Mouse (Mus musculus) MEL (cell line): ENCODE measurements around the gene Tmem88. TPM values are rescaled to one million over a fixed set of nuclear protein-coding genes. Genes with fewer than 3 reads are reported as not detected.

Experiments
- DNase-seq: peaks from one replicate; pipeline ENCODE4 v3.0.0; 2011; ENCODE audit warnings: low read depth, low spot score
- H3K27ac ChIP-seq: 2 replicates; pipeline ENCODE4 v1.5.1; 2012; ENCODE audit warnings: low read depth, mild to moderate bottlenecking, control low read depth, low read length, moderate library complexity; ENCODE audit not compliant: control insufficient read depth
- H3K27me3 ChIP-seq, 2 experiments: fragments of 150-350 bp in 1 of 2; sonication (generic) in 1 of 2; 2 replicates each; pipeline ENCODE4 v1.6.1; 2012; ENCODE audit warnings: low read length in 2 of 2, mild to moderate bottlenecking in 2 of 2, improper control_type of control experiment in 1 of 2, moderate library complexity in 1 of 2; ENCODE audit not compliant: insufficient read depth in 2 of 2, control insufficient read depth in 1 of 2
- H3K36me3 ChIP-seq, 2 experiments: 2 replicates each; pipeline ENCODE4 v1.6.1; 2012 to 2014; ENCODE audit warnings: low read length in 2 of 2, improper control_type of control experiment in 1 of 2, inconsistent platforms in 1 of 2, mild to moderate bottlenecking in 1 of 2; ENCODE audit not compliant: insufficient read depth in 2 of 2, control insufficient read depth in 1 of 2
- H3K4me1 ChIP-seq, 2 experiments: fragments of 150-350 bp in 1 of 2; sonication (generic) in 1 of 2; 2 replicates each; pipeline ENCODE4 v1.6.1; 2012; ENCODE audit warnings: low read length in 2 of 2, improper control_type of control experiment in 1 of 2, mild to moderate bottlenecking in 1 of 2; ENCODE audit not compliant: insufficient read depth in 2 of 2, control insufficient read depth in 1 of 2
- H3K4me3 ChIP-seq, 2 experiments: fragments of 150-350 bp in 1 of 2; sonication (generic) in 1 of 2; 2 replicates each; pipeline ENCODE4 v1.5.1; 2012; ENCODE audit warnings: low read depth in 2 of 2, low read length in 2 of 2, mild to moderate bottlenecking in 2 of 2, moderate library complexity in 2 of 2, control low read depth in 1 of 2, improper control_type of control experiment in 1 of 2; ENCODE audit not compliant: control insufficient read depth in 1 of 2, insufficient read depth in 1 of 2
- H3K79me2 ChIP-seq: 2 replicates; pipeline ENCODE4 v1.6.1; 2012; ENCODE audit warnings: mild to moderate bottlenecking, low read length, moderate library complexity; ENCODE audit not compliant: control insufficient read depth, poor library complexity, insufficient read depth
- H3K9ac ChIP-seq: 2 replicates; pipeline ENCODE4 v1.6.1; 2012; ENCODE audit warnings: low read depth, mild to moderate bottlenecking, control low read depth, low read length, moderate library complexity; ENCODE audit not compliant: control insufficient read depth, poor library complexity, severe bottlenecking
- H3K9me3 ChIP-seq: fragments of 150-350 bp; sonication (generic); replicated peaks from 2 replicates; pipeline ENCODE4 v1.6.1; 2012; ENCODE audit warnings: mild to moderate bottlenecking, low read length, improper control_type of control experiment, moderate library complexity; ENCODE audit not compliant: insufficient read depth
- BHLHE40 ChIP-seq: IDR thresholded peaks from 2 replicates; pipeline ENCODE4 v1.6.1; 2012; ENCODE audit warnings: low read depth, mild to moderate bottlenecking, inconsistent platforms, low read length, improper control_type of control experiment, borderline replicate concordance
- CHD2 ChIP-seq: IDR thresholded peaks from 2 replicates; pipeline ENCODE4 v1.6.1; 2011; ENCODE audit warnings: low read length, improper control_type of control experiment
- CTCF ChIP-seq, 3 experiments: IDR thresholded peaks in 2 of 3; conservative IDR thresholded peaks in 1 of 3; 2 replicates each; pipeline ENCODE4 v1.5.1; 2011 to 2012; ENCODE audit warnings: low read length in 3 of 3, low read depth in 2 of 3, mild to moderate bottlenecking in 2 of 3, improper control_type of control experiment in 1 of 3, inconsistent platforms in 1 of 3, mixed read lengths in 1 of 3, moderate library complexity in 1 of 3; ENCODE audit not compliant: control insufficient read depth in 1 of 3, insufficient read depth in 1 of 3, poor library complexity in 1 of 3, severe bottlenecking in 1 of 3
- E2F4 ChIP-seq: IDR thresholded peaks from 2 replicates; pipeline ENCODE4 v1.6.1; 2011; ENCODE audit warnings: low read depth, low read length, improper control_type of control experiment, borderline replicate concordance
- EP300 ChIP-seq, 2 experiments: IDR thresholded peaks; 2 replicates each; pipeline ENCODE4 v1.6.1; 2011; ENCODE audit warnings: improper control_type of control experiment in 2 of 2, low read length in 2 of 2, low read depth in 1 of 2, mild to moderate bottlenecking in 1 of 2
- ETS1 ChIP-seq: IDR thresholded peaks from 2 replicates; pipeline ENCODE4 v1.6.1; 2012; ENCODE audit warnings: low read depth, mild to moderate bottlenecking, inconsistent platforms, low read length, improper control_type of control experiment, moderate library complexity
- GABPA ChIP-seq: IDR thresholded peaks from 2 replicates; pipeline ENCODE4 v1.6.1; 2012; ENCODE audit warnings: low read depth, mild to moderate bottlenecking, inconsistent platforms, low read length, improper control_type of control experiment, moderate library complexity
- GATA1 ChIP-seq: IDR thresholded peaks from 2 replicates; pipeline ENCODE4 v1.6.1; 2011; ENCODE audit warnings: low read depth, low read length, improper control_type of control experiment
- HCFC1 ChIP-seq: IDR thresholded peaks from 2 replicates; pipeline ENCODE4 v1.6.1; 2012; ENCODE audit warnings: low read depth, mild to moderate bottlenecking, inconsistent platforms, low read length, improper control_type of control experiment, moderate library complexity
- JUND ChIP-seq: IDR thresholded peaks from 2 replicates; pipeline ENCODE4 v1.6.1; 2011; ENCODE audit warnings: low read depth, mild to moderate bottlenecking, improper control_type of control experiment, low read length
- KAT2A ChIP-seq: conservative IDR thresholded peaks from 2 replicates; pipeline ENCODE4 v1.6.1; 2012; ENCODE audit warnings: low read depth, low read length, improper control_type of control experiment, inconsistent platforms
- MAFK ChIP-seq: IDR thresholded peaks from 2 replicates; pipeline ENCODE4 v1.6.1; 2011; ENCODE audit warnings: low read depth, mild to moderate bottlenecking, low read length, improper control_type of control experiment, borderline replicate concordance
- MAX ChIP-seq: IDR thresholded peaks from 2 replicates; pipeline ENCODE4 v1.6.1; 2011; ENCODE audit warnings: low read length, improper control_type of control experiment
- MAZ ChIP-seq: IDR thresholded peaks from 2 replicates; pipeline ENCODE4 v1.6.1; 2012; ENCODE audit warnings: low read depth, mild to moderate bottlenecking, inconsistent platforms, low read length, improper control_type of control experiment
- MXI1 ChIP-seq: IDR thresholded peaks from 2 replicates; pipeline ENCODE4 v1.6.1; 2011; ENCODE audit warnings: mild to moderate bottlenecking, low read depth, low read length, improper control_type of control experiment
- MYB ChIP-seq: IDR thresholded peaks from 2 replicates; pipeline ENCODE4 v1.6.1; 2011; ENCODE audit warnings: mild to moderate bottlenecking, low read depth, low read length, improper control_type of control experiment
- NELFE ChIP-seq: IDR thresholded peaks from 2 replicates; pipeline ENCODE4 v1.6.1; 2011; ENCODE audit warnings: low read depth, low read length, improper control_type of control experiment
- NRF1 ChIP-seq: IDR thresholded peaks from 2 replicates; pipeline ENCODE4 v1.6.1; 2014; ENCODE audit warnings: low read depth, mild to moderate bottlenecking, inconsistent platforms, low read length, improper control_type of control experiment, moderate library complexity; ENCODE audit not compliant: poor library complexity, insufficient read depth, severe bottlenecking
- POLR2A ChIP-seq, 2 experiments: IDR thresholded peaks; 2 replicates each; pipeline ENCODE4 v1.6.1; 2011 to 2012; ENCODE audit warnings: low read length in 2 of 2, mild to moderate bottlenecking in 2 of 2, control low read depth in 1 of 2, improper control_type of control experiment in 1 of 2, low read depth in 1 of 2, moderate library complexity in 1 of 2; ENCODE audit not compliant: control insufficient read depth in 1 of 2, insufficient read depth in 1 of 2, poor library complexity in 1 of 2
- POLR2AphosphoS2 ChIP-seq: IDR thresholded peaks from 2 replicates; pipeline ENCODE4 v1.6.1; 2011; ENCODE audit warnings: low read length, improper control_type of control experiment
- POLR2AphosphoS5 ChIP-seq: IDR thresholded peaks from 2 replicates; pipeline ENCODE4 v1.6.1; 2012; ENCODE audit warnings: low read depth, borderline replicate concordance, mild to moderate bottlenecking, inconsistent platforms, low read length, moderate library complexity, mixed read lengths
- RAD21 ChIP-seq: IDR thresholded peaks from 2 replicates; pipeline ENCODE4 v1.6.1; 2011; ENCODE audit warnings: mild to moderate bottlenecking, low read depth, low read length, improper control_type of control experiment
- RCOR1 ChIP-seq: IDR thresholded peaks from 2 replicates; pipeline ENCODE4 v1.6.1; 2012; ENCODE audit warnings: low read depth, mild to moderate bottlenecking, inconsistent platforms, low read length, improper control_type of control experiment
- SIN3A ChIP-seq: IDR thresholded peaks from 2 replicates; pipeline ENCODE4 v1.6.1; 2012; ENCODE audit warnings: low read length, improper control_type of control experiment, inconsistent platforms
- SMC3 ChIP-seq: IDR thresholded peaks from 2 replicates; pipeline ENCODE4 v1.6.1; 2011; ENCODE audit warnings: low read depth, low read length, improper control_type of control experiment
- TAL1 ChIP-seq: IDR thresholded peaks from 2 replicates; pipeline ENCODE4 v1.6.1; 2012; ENCODE audit warnings: mild to moderate bottlenecking, inconsistent platforms, low read length, moderate library complexity, mixed read lengths
- TBP ChIP-seq: IDR thresholded peaks from 2 replicates; pipeline ENCODE4 v1.8.0; 2011; ENCODE audit warnings: low read depth, low read length, improper control_type of control experiment
- TCF12 ChIP-seq: IDR thresholded peaks from 2 replicates; pipeline ENCODE4 v1.6.1; 2014; ENCODE audit warnings: low read depth, mild to moderate bottlenecking, inconsistent platforms, low read length, improper control_type of control experiment, moderate library complexity
- UBTF ChIP-seq: IDR thresholded peaks from 2 replicates; pipeline ENCODE4 v1.6.1; 2012; ENCODE audit warnings: low read depth, mild to moderate bottlenecking, inconsistent platforms, low read length, improper control_type of control experiment, moderate library complexity, borderline replicate concordance; ENCODE audit not compliant: insufficient read depth
- USF1 ChIP-seq: IDR thresholded peaks from 2 replicates; pipeline ENCODE4 v1.6.1; 2014; ENCODE audit warnings: low read depth, mild to moderate bottlenecking, inconsistent platforms, low read length, improper control_type of control experiment, moderate library complexity
- USF2 ChIP-seq, 2 experiments: IDR thresholded peaks; 2 replicates each; pipeline ENCODE4 v1.6.1; 2011 to 2012; ENCODE audit warnings: improper control_type of control experiment in 2 of 2, low read length in 2 of 2, borderline replicate concordance in 1 of 2, inconsistent platforms in 1 of 2, low read depth in 1 of 2, mild to moderate bottlenecking in 1 of 2; ENCODE audit not compliant: insufficient read depth in 1 of 2
- ZKSCAN1 ChIP-seq: IDR thresholded peaks from 2 replicates; pipeline ENCODE4 v1.6.1; 2012; ENCODE audit warnings: low read depth, mild to moderate bottlenecking, inconsistent platforms, low read length, improper control_type of control experiment, moderate library complexity
- ZMIZ1 ChIP-seq: IDR thresholded peaks from 2 replicates; pipeline ENCODE4 v1.6.1; 2012; ENCODE audit warnings: low read depth, mild to moderate bottlenecking, inconsistent platforms, low read length, improper control_type of control experiment, moderate library complexity
- ZNF384 ChIP-seq: IDR thresholded peaks from 2 replicates; pipeline ENCODE4 v1.6.1; 2012; ENCODE audit warnings: low read depth, mild to moderate bottlenecking, inconsistent platforms, low read length, improper control_type of control experiment
- polyA plus RNA-seq, 2 experiments: library from polyadenylated mRNA; stranded (reverse) in 1 of 2; unstranded in 1 of 2; fragments of >175 nt in 1 of 2; fragments of >200 nt in 1 of 2; gene quantifications; 2 replicates each; pipeline versions ENCODE4 v1.2.1 to v1.2.4; 2012; ENCODE audit warnings: low replicate concordance in 2 of 2, low read depth in 1 of 2; ENCODE audit not compliant: insufficient read length in 2 of 2, insufficient read depth in 1 of 2, missing spikeins in 1 of 2
- total RNA-seq: library from RNA; depleted of rRNA; stranded (reverse); fragments of 300-350 nt; gene quantifications from 2 replicates; pipeline ENCODE4 v1.2.3, GENCODE M21; 2012

Tmem88 gene
- total and polyA plus RNA-seq, 3 experiments, result 0.39 to 0.45 TPM; not detected in 1

DNA sequence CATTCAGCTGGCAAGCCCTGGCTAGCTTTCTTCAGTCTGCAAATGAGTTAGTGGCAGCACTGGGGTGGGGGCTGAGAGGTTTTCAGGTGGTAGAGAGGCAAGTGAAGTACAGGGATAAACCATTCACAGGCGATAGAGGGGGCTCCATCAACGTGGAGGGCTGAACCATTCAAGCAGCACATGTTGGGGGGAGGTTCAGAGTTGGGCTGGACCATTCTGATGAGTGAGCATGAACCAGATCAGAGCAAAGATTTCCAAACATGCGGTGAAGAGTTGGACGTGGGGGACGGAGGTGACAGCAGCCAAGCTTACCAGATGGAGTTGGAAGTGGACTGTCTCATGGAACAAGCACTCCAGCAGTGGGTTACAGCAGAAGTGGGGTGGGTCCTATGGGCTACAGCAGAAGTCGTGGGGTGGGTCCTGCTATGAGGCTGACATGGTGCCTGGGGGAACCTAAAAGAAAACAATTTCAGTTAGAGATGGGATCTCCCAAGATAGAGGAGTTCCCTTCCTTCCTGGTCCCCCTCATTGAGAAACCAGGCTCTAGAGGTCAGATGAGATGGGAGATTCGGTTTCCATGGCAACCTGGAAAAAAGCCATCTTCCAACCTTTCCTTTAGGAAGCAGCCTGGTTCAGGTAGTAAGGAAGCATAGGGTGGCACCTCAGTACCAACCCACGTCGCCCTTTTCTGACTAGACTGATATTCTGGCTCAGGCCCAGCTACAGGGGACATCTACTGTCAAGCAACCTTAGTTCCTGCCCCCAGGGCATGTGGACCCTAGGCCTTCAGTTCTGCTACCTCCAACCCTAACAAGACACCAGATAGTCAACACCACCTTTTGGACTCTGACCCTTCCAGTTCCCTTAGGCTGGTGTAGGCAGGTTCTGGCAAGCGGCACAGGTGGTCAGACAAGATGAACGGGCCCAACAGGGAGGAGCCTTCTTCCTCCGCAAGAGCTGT, 15.5 kb upstream of the Tmem88 start, which contains the start of gene Kdm6b:
Kdm6b (minus strand) TSS at position 455 of the 961 bp plus-strand sequence.
- H3K27ac ChIP-seq, result peak within 1 kb of the TSS; percentile 91
- H3K79me2 ChIP-seq, result peaks cover 54% of the 10 kb centered on the region
- H3K9me3 ChIP-seq, result no peaks in the 10 kb centered on the region
- H3K4me3 ChIP-seq, result peak within 1 kb of the TSS; percentile 79 to 90
- H3K36me3 ChIP-seq, result peaks cover 0 to 26% of the 10 kb centered on the region in 2 experiments; a peak in 2 of 4 replicates
- H3K9ac ChIP-seq, result peak within 1 kb of the TSS; percentile 87
- DNase-seq, result peak; percentile 85
- peaks cover 17 to 41% of the 10 kb centered on the region in 2 experiments for H3K4me1 ChIP-seq
- H3K27me3 ChIP-seq, result no peaks in the 10 kb centered on the region
- no peak; the same call in 1 of the 2 replicates for TF ChIP-seq ETS1
- TF ChIP-seq ZNF384, result no peak
- no peak for TF ChIP-seq SMC3
- no peak for TF ChIP-seq UBTF
- 0 out of 2 replicates have a peak, but pooled peaks have one; percentile 9 for TF ChIP-seq RCOR1
- TF ChIP-seq KAT2A, result no peak; the same call in 1 of the 2 replicates
- TF ChIP-seq MAX, result peak; percentile 76
- no peak; the same call in 1 of the 2 replicates for TF ChIP-seq POLR2AphosphoS2
- TF ChIP-seq GABPA, result no peak
- TF ChIP-seq ZMIZ1, result peak; percentile 37; the same call in 1 of the 2 replicates
- no peak for TF ChIP-seq ZKSCAN1
- TF ChIP-seq MAZ, result peak; percentile 80; the same call in 1 of the 2 replicates
- TF ChIP-seq MXI1, result peak; percentile 84
- TF ChIP-seq E2F4, result 0 out of 2 replicates have a peak, but pooled peaks have one; percentile 47
- TF ChIP-seq TAL1, result no peak
- peak; percentile 68 for TF ChIP-seq HCFC1
- no peak for TF ChIP-seq MYB
- TF ChIP-seq USF2 (IDR thresholded peaks at IDR 0.05; ENCODE audit: borderline replicate concordance in 1 of 2, insufficient read depth in 1 of 2, low read depth in 1 of 2, low read length in 2 of 2), result no peak
- TF ChIP-seq JUND, result no peak
- TF ChIP-seq CTCF (IDR thresholded peaks at IDR 0.05 in 2 of 3, conservative IDR thresholded peaks at IDR 0.05 in 1 of 3; ENCODE audit: control insufficient read depth in 1 of 3, insufficient read depth in 1 of 3, low read depth in 2 of 3, low read length in 3 of 3, poor library complexity in 1 of 3, severe bottlenecking in 1 of 3), result no peak
- no peak; the same call in 1 of the 2 replicates for TF ChIP-seq USF1
- TF ChIP-seq TCF12, result 0 out of 2 replicates have a peak, but pooled peaks have one; percentile 23
- TF ChIP-seq POLR2AphosphoS5, result no peak
- no peak for TF ChIP-seq RAD21
- no peak for TF ChIP-seq MAFK
- TF ChIP-seq GATA1, result no peak
- TF ChIP-seq CHD2, result no peak
- TF ChIP-seq POLR2A (IDR thresholded peaks at IDR 0.05; ENCODE audit: control insufficient read depth in 1 of 2, insufficient read depth in 1 of 2, low read depth in 1 of 2, low read length in 2 of 2, poor library complexity in 1 of 2), result peak in 1 of 2 experiments; percentile 4; a peak in 1 of 4 replicates
- peak in 1 of 2 experiments; percentile 47; a peak in 1 of 4 replicates for TF ChIP-seq EP300 (IDR thresholded peaks at IDR 0.05; ENCODE audit: low read depth in 1 of 2, low read length in 2 of 2)
- TF ChIP-seq TBP, result no peak
- TF ChIP-seq SIN3A, result peak; percentile 82
- 0 out of 2 replicates have a peak, but pooled peaks have one; percentile 13 for TF ChIP-seq NELFE
- no peak for TF ChIP-seq NRF1
- peak; percentile 23; the same call in 1 of the 2 replicates for TF ChIP-seq BHLHE40
